In genomic region chr2:6602163-6602562, GRCm38 (mm10) we compare ENCODE assay signal across 23 mouse cellular contexts.
DNase-seq lines count a peak whose midpoint lies in the region; ATAC-seq and TF ChIP-seq lines count a peak whose summit lies in the region.
"Had no signal": no experiment of that assay in that cellular context is flagged by ENCODE, and none has a peak within 500 bp of the region (broad histone marks: within the 10 kb centered on the region; RNA-seq: fewer than 3 reads in every experiment).

No protein-coding gene starts in this region.

- WGBS in forebrain, embryonic 16.5 days: 86% methylated on average over 4 of the region's 4 CpGs
- 85% methylated on average over 4 of the region's 4 CpGs for WGBS in forebrain, embryonic 10.5 days
- WGBS in liver, embryonic 11.5 days: 81% methylated on average over 4 of the region's 4 CpGs
- WGBS in liver, postnatal 0 days (ENCODE audit: insufficient replicate concordance): 84% methylated on average over 4 of the region's 4 CpGs

- TF ChIP-seq CTCF in liver, postnatal 0 days (IDR thresholded peaks at IDR 0.05; ENCODE audit: low read depth): no peak
- TF ChIP-seq CTCF in G1E (IDR thresholded peaks at IDR 0.05; ENCODE audit: low read depth, low read length): no peak

- no peaks in the 10 kb centered on the region for H3K9me3 ChIP-seq in forebrain, embryonic 16.5 days (ENCODE audit: control insufficient read depth, low read length)
- H3K9me3 ChIP-seq in forebrain, embryonic 10.5 days: no peaks in the 10 kb centered on the region
- no peaks in the 10 kb centered on the region for H3K9me3 ChIP-seq in liver, embryonic 11.5 days (ENCODE audit: control insufficient read depth, low read length)
- no peaks in the 10 kb centered on the region for H3K9me3 ChIP-seq in liver, postnatal 0 days (ENCODE audit: low read length)
- H3K9me3 ChIP-seq in G1E (replicated peaks): no peaks in the 10 kb centered on the region
- H3K9me3 ChIP-seq: heart, embryonic 15.5 days; stomach, embryonic 15.5 days had no signal

- no peaks in the 10 kb centered on the region for H3K27me3 ChIP-seq in forebrain, embryonic 16.5 days (replicated peaks; ENCODE audit: control insufficient read depth, insufficient read depth, low read length)
- H3K27me3 ChIP-seq in forebrain, embryonic 10.5 days (ENCODE audit: poor library complexity, severe bottlenecking): no peaks in the 10 kb centered on the region
- H3K27me3 ChIP-seq in liver, embryonic 11.5 days (replicated peaks; ENCODE audit: control insufficient read depth, insufficient read depth, low read length): no peaks in the 10 kb centered on the region
- H3K27me3 ChIP-seq in liver, postnatal 0 days (ENCODE audit: insufficient read depth, low read length): no peaks in the 10 kb centered on the region
- H3K27me3 ChIP-seq in G1E (ENCODE audit: insufficient read depth, low read length): peaks cover 2% of the 10 kb centered on the region; the same call in 1 of the 2 replicates
- H3K27me3 ChIP-seq: CH12.LX; heart, embryonic 15.5 days; stomach, embryonic 15.5 days had no signal

- no peak overlapping the region for H3K4me3 ChIP-seq in forebrain, embryonic 16.5 days (replicated peaks; ENCODE audit: low read length)
- H3K4me3 ChIP-seq in forebrain, embryonic 10.5 days: no peak overlapping the region
- H3K4me3 ChIP-seq in liver, embryonic 11.5 days (ENCODE audit: low read depth, low read length): no peak overlapping the region
- H3K4me3 ChIP-seq in liver, postnatal 0 days (ENCODE audit: low read depth, low read length): no peak overlapping the region
- H3K4me3 ChIP-seq in G1E (ENCODE audit: low read depth, low read length): no peak overlapping the region
- H3K4me3 ChIP-seq: heart, embryonic 15.5 days; left cerebral cortex, adult 2 months; stomach, embryonic 15.5 days had no signal

- H3K4me2 ChIP-seq in forebrain, embryonic 16.5 days (ENCODE audit: low read length): no peak overlapping the region
- no peak overlapping the region for H3K4me2 ChIP-seq in liver, embryonic 11.5 days
- H3K4me2 ChIP-seq in liver, postnatal 0 days (ENCODE audit: low read depth, low read length): no peak overlapping the region
- H3K4me2 ChIP-seq: heart, embryonic 15.5 days; stomach, embryonic 15.5 days had no signal

- peaks cover 25% of the 10 kb centered on the region for H3K36me3 ChIP-seq in forebrain, embryonic 16.5 days (ENCODE audit: control insufficient read depth, insufficient read depth)
- peaks cover 29% of the 10 kb centered on the region for H3K36me3 ChIP-seq in forebrain, embryonic 10.5 days (replicated peaks)
- H3K36me3 ChIP-seq in liver, embryonic 11.5 days (ENCODE audit: control insufficient read depth, insufficient read depth, low read length): no peaks in the 10 kb centered on the region
- H3K36me3 ChIP-seq in liver, postnatal 0 days (replicated peaks; ENCODE audit: insufficient read depth, low read length): peaks cover 5% of the 10 kb centered on the region; the same call in 1 of the 2 replicates
- H3K36me3 ChIP-seq in G1E (replicated peaks): no peaks in the 10 kb centered on the region
- H3K36me3 ChIP-seq: stomach, embryonic 15.5 days had no signal

- no peak for TF ChIP-seq EP300 in liver, postnatal 0 days (IDR thresholded peaks at IDR 0.05; ENCODE audit: low read depth)

- H3K4me1 ChIP-seq in forebrain, embryonic 16.5 days (replicated peaks; ENCODE audit: control insufficient read depth, insufficient read depth, low read length): peaks cover 10% of the 10 kb centered on the region
- H3K4me1 ChIP-seq in forebrain, embryonic 10.5 days: peaks cover 8% of the 10 kb centered on the region; the same call in 1 of the 2 replicates
- H3K4me1 ChIP-seq in liver, embryonic 11.5 days (replicated peaks; ENCODE audit: control insufficient read depth, insufficient read depth, low read length): no peaks in the 10 kb centered on the region
- no peaks in the 10 kb centered on the region for H3K4me1 ChIP-seq in liver, postnatal 0 days (ENCODE audit: insufficient read depth)
- no peaks in the 10 kb centered on the region for H3K4me1 ChIP-seq in G1E (ENCODE audit: insufficient read depth, low read depth, low read length)
- H3K4me1 ChIP-seq: heart, embryonic 15.5 days; stomach, embryonic 15.5 days had no signal

- no peak overlapping the region for H3K9ac ChIP-seq in forebrain, embryonic 16.5 days (replicated peaks; ENCODE audit: low read depth, low read length)
- no peak overlapping the region for H3K9ac ChIP-seq in liver, embryonic 11.5 days (ENCODE audit: low read depth, low read length)
- H3K9ac ChIP-seq in liver, postnatal 0 days (replicated peaks): no peak overlapping the region
- H3K9ac ChIP-seq: heart, embryonic 15.5 days; stomach, embryonic 15.5 days had no signal

- no peak for DNase-seq in forebrain, embryonic 10.5 days (ENCODE audit: extremely low spot score, low spot score)
- DNase-seq in liver, embryonic 11.5 days (ENCODE audit: low spot score): no peak
- DNase-seq in liver, postnatal 0 days: no peak
- no peak for DNase-seq in G1E (ENCODE audit: low spot score)
- peak; percentile 12 for DNase-seq in c-Kit-positive CD71-positive TER-119-positive erythroid progenitor cells, embryonic 14.5 days (ENCODE audit: low spot score)
- no peak for DNase-seq in adrenal gland, postnatal 36 days
- DNase-seq in embryo, embryonic 10.5 days (ENCODE audit: low spot score): no peak
- DNase-seq: cerebellum, adult 11 months; cerebellum, postnatal 10 days; embryo, embryonic 11 days; heart, postnatal 4 days; kidney, adult 9 months; kidney, postnatal 4 days; layer of hippocampus, adult 9-11 months; left cerebral cortex, postnatal 4 days; retina, postnatal 1 day; thymus, adult 18-20 months had no signal

- H3K27ac ChIP-seq in forebrain, embryonic 16.5 days (ENCODE audit: low read length): no peak overlapping the region
- no peak overlapping the region for H3K27ac ChIP-seq in forebrain, embryonic 10.5 days
- no peak overlapping the region for H3K27ac ChIP-seq in liver, embryonic 11.5 days (ENCODE audit: low read depth, low read length)
- H3K27ac ChIP-seq in liver, postnatal 0 days (ENCODE audit: low read depth): no peak overlapping the region
- H3K27ac ChIP-seq: heart, embryonic 15.5 days; left cerebral cortex, adult 2 months; macrophage; stomach, embryonic 15.5 days had no signal

- peak; percentile 22; the same call in 1 of the 2 replicates for ATAC-seq in forebrain, embryonic 16.5 days
- peak; percentile 74; the same call in 1 of the 2 replicates for ATAC-seq in liver, embryonic 11.5 days (replicated peaks; ENCODE audit: low FRiP score)
- ATAC-seq in liver, postnatal 0 days: no peak
- 0 out of 2 replicates have a peak, but pooled peaks have one; percentile 28 for ATAC-seq in G1E (ENCODE audit: extremely low read depth, insufficient number of reproducible peaks, low FRiP score, poor library complexity, severe bottlenecking)
